Mouse (Mus musculus) heart, embryonic 11.5 days (tissue): ENCODE data around the gene Sfmbt1. TPM values are rescaled to one million over a fixed set of nuclear protein-coding genes. Genes with fewer than 3 reads are reported as not detected.

Experiments
- ATAC-seq: fragments of 200-750 bp; cut with Nextera tagmentation; replicated peaks from 2 replicates; pipeline ENCODE4 v1.8.0; 2017; ENCODE audit warnings: moderate library complexity; ENCODE audit not compliant: insufficient number of reproducible peaks, low FRiP score, low TSS enrichment
- H3K27ac ChIP-seq: fragments of 300-500 bp; sonication (generic); 2 replicates; pipeline ENCODE4 v1.5.1; 2014; ENCODE audit warnings: mild to moderate bottlenecking, low read depth, low read length
- H3K27me3 ChIP-seq: fragments of 300-500 bp; sonication (generic); 2 replicates; pipeline ENCODE4 v1.6.1; 2014; ENCODE audit warnings: mild to moderate bottlenecking, low read length, mixed read lengths; ENCODE audit not compliant: control insufficient read depth, insufficient read depth
- H3K36me3 ChIP-seq: fragments of 300-500 bp; sonication (generic); 2 replicates; pipeline ENCODE4 v1.6.1; 2014; ENCODE audit warnings: mild to moderate bottlenecking, low read length, moderate library complexity, mixed read lengths; ENCODE audit not compliant: control insufficient read depth, insufficient read depth
- H3K4me1 ChIP-seq: fragments of 300-500 bp; sonication (generic); 2 replicates; pipeline ENCODE4 v1.6.1; 2014; ENCODE audit warnings: low read length; ENCODE audit not compliant: control insufficient read depth, insufficient read depth
- H3K4me2 ChIP-seq: fragments of 300-500 bp; sonication (generic); 2 replicates; pipeline ENCODE4 v1.6.1; 2014; ENCODE audit warnings: mild to moderate bottlenecking, moderate library complexity
- H3K4me3 ChIP-seq: fragments of 300-500 bp; sonication (generic); 2 replicates; pipeline ENCODE4 v1.5.1; 2014; ENCODE audit warnings: low read depth, low read length
- H3K9ac ChIP-seq: fragments of 300-500 bp; sonication (generic); 2 replicates; pipeline ENCODE4 v1.6.1; 2014; ENCODE audit warnings: mild to moderate bottlenecking, low read depth, low read length, moderate library complexity
- H3K9me3 ChIP-seq: fragments of 300-500 bp; sonication (generic); replicated peaks from 2 replicates; pipeline ENCODE4 v1.6.1; 2016; ENCODE audit warnings: low read length; ENCODE audit not compliant: control insufficient read depth
- WGBS: fragments of 180-500 bp; shearing (Covaris S2); extraction: QIAGEN DNeasy Blood & Tissue Kit; methylation state at CpG from one replicate; pipeline ENCODE4 v1.1.7; 2014; ENCODE audit not compliant: insufficient replicate concordance; 5-methylcytosine and 5-hydroxymethylcytosine counted together
- polyA plus RNA-seq: library from polyadenylated mRNA; unstranded; fragments of >200 nt; fragmentation: Nextera tagmentation; extraction: Ambion mirVana; gene quantifications from 2 replicates; pipeline ENCODE4 v1.2.1, GENCODE M21; 2014

Gene Sfmbt1
- 12.0 and 13.2 TPM in 2 replicates for polyA plus RNA-seq

GRCm38 (mm10) chr14:30714799-30715617 is at the start of gene Sfmbt1:
Sfmbt1 (plus strand) TSS chr14:30714849.
- peak; percentile 43 for ATAC-seq
- Histone ChIP-seq H3K27me3 (peaks cover 6% of the 10 kb centered on the region; the same call in 1 of the 2 replicates), H3K36me3 (no peaks in the 10 kb centered on the region), H3K4me1 (no peaks in the 10 kb centered on the region), H3K9ac (peak within 1 kb of the TSS; percentile 74), H3K4me2 (peak within 1 kb of the TSS; percentile 92), H3K27ac (peak within 1 kb of the TSS; percentile 74), H3K9me3 (no peaks in the 10 kb centered on the region), H3K4me3 (peak within 1 kb of the TSS; percentile 69)
- 2% methylated on average over 86 of the region's 87 CpGs for WGBS

- Histone ChIP-seq H3K4me3 (no peak overlapping the region), H3K4me1 (no peaks in the 10 kb centered on the region), H3K27me3 (no peaks in the 10 kb centered on the region), H3K4me2 (no peak overlapping the region), H3K9ac (no peak overlapping the region), H3K9me3 (no peaks in the 10 kb centered on the region), H3K36me3 (peaks cover 22% of the 10 kb centered on the region), H3K27ac (no peak overlapping the region)
- ATAC-seq, result no peak
- WGBS, result 65% methylated on average over 3 of the region's 3 CpGs
Observed at GRCm38 (mm10) chr14:30666061-30666460, 48.6 kb upstream of the Sfmbt1 start.

GRCm38 (mm10) chr14:30666604-30667003 is 48.0 kb upstream of the Sfmbt1 start:
- Histone ChIP-seq H3K36me3 (peaks cover 19% of the 10 kb centered on the region), H3K4me2 (no peak overlapping the region), H3K27ac (no peak overlapping the region), H3K27me3 (no peaks in the 10 kb centered on the region), H3K4me1 (no peaks in the 10 kb centered on the region), H3K9ac (no peak overlapping the region), H3K4me3 (no peak overlapping the region), H3K9me3 (no peaks in the 10 kb centered on the region)
- no peak for ATAC-seq
- 83% methylated on average over 4 of the region's 4 CpGs for WGBS

- no peaks in the 10 kb centered on the region for H3K27me3 ChIP-seq
- H3K27ac ChIP-seq, result no peak overlapping the region
- H3K9ac ChIP-seq, result no peak overlapping the region
- peaks cover 11% of the 10 kb centered on the region for H3K36me3 ChIP-seq
- ATAC-seq, result no peak
- H3K4me2 ChIP-seq, result no peak overlapping the region
- H3K9me3 ChIP-seq, result no peaks in the 10 kb centered on the region
- 91% methylated on average over 6 of the region's 6 CpGs for WGBS
- H3K4me1 ChIP-seq, result no peaks in the 10 kb centered on the region
- no peak overlapping the region for H3K4me3 ChIP-seq
Observed at GRCm38 (mm10) chr14:30670161-30670560, 44.5 kb upstream of the Sfmbt1 start.

GRCm38 (mm10) chr14:30671095-30671985 is 43.3 kb upstream of the Sfmbt1 start:
- H3K27ac ChIP-seq, result no peak overlapping the region
- no peaks in the 10 kb centered on the region for H3K27me3 ChIP-seq
- no peaks in the 10 kb centered on the region for H3K4me1 ChIP-seq
- ATAC-seq, result no peak
- H3K4me2 ChIP-seq, result no peak overlapping the region
- peaks cover 7% of the 10 kb centered on the region for H3K36me3 ChIP-seq
- H3K4me3 ChIP-seq, result no peak overlapping the region
- 65% methylated on average over 15 of the region's 15 CpGs for WGBS
- no peak overlapping the region for H3K9ac ChIP-seq
- no peaks in the 10 kb centered on the region for H3K9me3 ChIP-seq

- no peak overlapping the region for H3K4me2 ChIP-seq
- no peak overlapping the region for H3K9ac ChIP-seq
- H3K4me1 ChIP-seq, result no peaks in the 10 kb centered on the region
- no peak overlapping the region for H3K4me3 ChIP-seq
- H3K27me3 ChIP-seq, result no peaks in the 10 kb centered on the region
- H3K9me3 ChIP-seq, result no peaks in the 10 kb centered on the region
- 0 out of 2 replicates have a peak, but pooled peaks have one; percentile 65 for ATAC-seq
- H3K27ac ChIP-seq, result no peak overlapping the region
- 14% methylated on average over 3 of the region's 3 CpGs for WGBS
- H3K36me3 ChIP-seq, result peaks cover 7% of the 10 kb centered on the region
Observed at GRCm38 (mm10) chr14:30671986-30672312, 42.7 kb upstream of the Sfmbt1 start.

- H3K27me3 ChIP-seq, result no peaks in the 10 kb centered on the region
- WGBS, result 58% methylated on average over 6 of the region's 6 CpGs
- H3K9ac ChIP-seq, result 0 out of 2 replicates have a peak overlapping the region, but pooled peaks have one; percentile 28
- no peak overlapping the region for H3K4me3 ChIP-seq
- H3K9me3 ChIP-seq, result no peaks in the 10 kb centered on the region
- H3K4me1 ChIP-seq, result no peaks in the 10 kb centered on the region
- ATAC-seq, result no peak
- H3K27ac ChIP-seq, result no peak overlapping the region
- H3K4me2 ChIP-seq, result no peak overlapping the region
- H3K36me3 ChIP-seq, result peaks cover 2% of the 10 kb centered on the region; the same call in 1 of the 2 replicates
Observed at GRCm38 (mm10) chr14:30674947-30675346, 39.7 kb upstream of the Sfmbt1 start.

GRCm38 (mm10) chr14:30682131-30682530 is 32.5 kb upstream of the Sfmbt1 start:
- WGBS, result 87% methylated on average over 3 of the region's 3 CpGs
- H3K4me2 ChIP-seq, result no peak overlapping the region
- H3K36me3 ChIP-seq, result peaks cover 9% of the 10 kb centered on the region; the same call in 1 of the 2 replicates
- H3K4me3 ChIP-seq, result no peak overlapping the region
- H3K9ac ChIP-seq, result no peak overlapping the region
- no peak overlapping the region for H3K27ac ChIP-seq
- no peak for ATAC-seq
- no peaks in the 10 kb centered on the region for H3K27me3 ChIP-seq
- no peaks in the 10 kb centered on the region for H3K4me1 ChIP-seq
- H3K9me3 ChIP-seq, result no peaks in the 10 kb centered on the region
